Mouse (Mus musculus) WW6 (cell line): Measurements from ENCODE around the gene Pde4d.

Experiments
- DNase-seq: peaks from one replicate; pipeline ENCODE4 v3.0.0-alpha.2; 2013; ENCODE audit warnings: low read depth, low spot score

The Pde4d gene

DNA sequence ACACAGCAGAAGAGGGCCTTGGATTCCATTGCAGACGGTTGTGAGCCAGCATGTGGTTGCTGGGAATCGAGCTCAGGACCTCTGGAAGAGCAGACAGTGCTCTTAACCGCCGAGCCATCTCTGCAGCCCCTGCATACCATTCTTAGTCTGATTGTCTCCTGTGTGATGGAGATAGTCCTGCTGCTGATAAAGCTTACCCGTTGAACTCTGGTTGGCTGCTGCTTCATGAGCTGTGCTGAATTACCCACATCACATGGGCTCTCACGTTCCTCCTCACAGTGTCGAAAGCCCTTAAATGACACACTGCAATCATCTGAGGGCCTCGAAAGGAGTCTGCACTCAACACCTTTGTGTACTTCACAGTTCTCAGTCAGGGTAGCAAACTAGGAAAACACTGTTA, 1468.9 kb downstream of the Pde4d start:
- no peak for DNase-seq

GRCm38 (mm10) chr13:109920256-109920655, 1470.5 kb downstream of the Pde4d start:
- no peak for DNase-seq

DNA sequence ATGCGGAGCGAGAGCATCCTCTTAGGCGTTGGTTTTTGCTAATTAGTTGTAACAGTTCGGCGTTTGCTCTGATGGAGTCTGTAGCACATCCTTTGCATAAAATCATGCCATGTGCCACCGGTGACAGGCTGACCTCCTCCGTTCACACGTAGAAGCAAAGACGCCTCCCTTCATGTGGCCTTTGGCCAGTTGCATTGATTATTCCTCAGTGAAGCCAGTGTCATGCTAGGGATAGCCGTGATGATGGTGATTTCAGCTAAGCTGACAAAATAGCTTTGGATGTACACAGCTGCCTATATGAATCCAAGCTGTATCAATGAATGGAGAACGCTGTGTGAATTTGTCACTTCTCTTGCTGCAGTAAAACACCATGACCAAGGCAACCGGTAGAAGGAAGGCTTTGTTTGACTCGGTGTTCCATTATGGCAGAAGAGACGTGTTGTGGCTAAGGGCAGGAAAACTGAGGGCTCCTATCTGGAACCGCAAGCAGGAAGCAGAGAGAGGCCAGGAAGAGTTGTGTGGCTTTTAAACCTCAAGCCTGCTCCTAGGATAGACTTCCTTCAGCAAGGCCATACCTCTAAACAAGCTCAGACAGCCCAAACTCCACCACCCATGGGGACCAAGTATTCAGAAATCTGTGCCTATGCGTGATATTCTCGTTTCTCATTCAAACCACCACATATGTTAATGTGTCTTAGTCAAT, 1471.7 kb downstream of the Pde4d start:
- DNase-seq = no peak

DNA sequence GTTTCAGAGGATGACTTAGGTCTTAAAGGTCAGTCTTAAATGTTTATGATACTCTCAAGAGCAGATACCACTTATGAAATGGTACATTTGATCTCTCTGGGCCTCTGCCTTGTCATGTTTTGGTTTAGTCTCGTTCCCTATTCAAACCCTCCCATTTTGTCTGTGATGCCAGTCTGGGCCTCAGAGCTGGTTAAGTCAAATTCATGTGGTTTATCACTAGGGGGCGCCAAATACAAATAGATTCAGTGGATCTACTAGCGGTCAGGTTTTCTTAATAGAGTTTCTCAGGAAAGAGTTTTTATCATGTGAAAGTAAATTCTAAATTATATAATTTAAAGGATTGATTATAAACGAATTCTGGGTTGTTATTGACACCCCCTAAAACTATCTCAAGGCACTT, 1472.5 kb downstream of the Pde4d start:
- peak; percentile 36 for DNase-seq

- DNase-seq = no peak
These were observed 1473.0 kb downstream of the Pde4d start for GRCm38 (mm10) chr13:109922782-109923181.

DNA sequence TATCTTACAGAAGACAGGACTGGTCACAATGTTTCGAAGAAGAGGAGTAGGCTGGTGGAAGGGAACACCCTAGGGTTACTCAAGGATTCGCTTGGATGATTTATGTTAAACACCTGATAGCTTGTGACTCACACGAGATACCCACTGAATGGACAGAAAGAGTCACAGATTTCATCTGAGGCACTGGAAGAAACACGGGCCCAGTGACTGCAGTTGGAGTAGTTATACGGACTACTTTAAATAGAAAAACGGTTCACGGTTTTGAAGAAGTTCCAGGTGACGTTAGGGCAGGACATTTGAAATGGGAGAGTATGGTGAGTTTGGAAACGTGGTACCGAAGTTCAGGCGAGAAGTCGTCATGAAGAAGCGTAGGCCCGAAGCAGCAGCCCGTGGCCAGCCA, 1475.0 kb downstream of the Pde4d start:
- no peak for DNase-seq

- peak; percentile 26 for DNase-seq
These were observed 1476.7 kb downstream of the Pde4d start for GRCm38 (mm10) chr13:109926277-109926920.

DNA sequence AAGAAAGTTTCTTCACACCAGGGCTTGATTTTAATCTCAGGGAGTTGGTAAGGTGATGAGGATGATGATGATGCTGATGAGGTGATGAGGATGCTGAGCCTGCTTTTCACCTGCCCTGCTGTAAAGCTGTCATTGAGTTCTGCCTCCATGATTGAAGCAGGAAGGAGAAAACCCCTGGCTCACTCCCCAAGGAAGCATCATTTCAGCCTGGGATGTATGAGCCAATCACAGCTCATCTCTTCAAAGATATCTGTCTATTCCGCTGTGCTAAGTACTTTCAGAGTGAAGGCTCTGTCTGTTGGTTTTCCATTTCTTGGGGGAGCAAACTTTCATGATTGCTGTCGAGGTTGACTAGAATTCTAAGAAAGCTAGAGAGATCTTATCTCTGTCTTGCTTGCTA, 1478.0 kb downstream of the Pde4d start:
- no peak for DNase-seq

DNA sequence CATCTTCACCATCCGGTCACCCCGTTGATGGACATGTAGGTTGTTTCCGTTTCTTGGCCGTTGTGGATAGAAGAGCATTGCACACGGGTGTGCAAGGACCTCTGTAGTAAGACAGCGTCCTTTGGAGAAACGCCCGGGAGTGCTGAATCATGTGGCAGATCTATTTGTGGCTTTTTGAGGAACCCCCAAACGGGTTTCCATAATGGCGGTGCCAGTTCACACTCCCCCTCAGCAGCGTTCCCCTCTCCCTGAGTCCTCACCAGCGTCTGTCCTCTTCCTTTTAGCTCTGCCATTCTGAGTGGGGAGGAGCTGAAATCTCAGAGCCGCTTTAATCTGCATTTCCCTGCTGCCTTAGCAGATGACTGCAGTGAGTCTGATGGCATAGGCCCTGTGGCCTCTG, 1482.9 kb downstream of the Pde4d start:
- DNase-seq = no peak

GRCm38 (mm10) chr13:109933554-109933953, 1483.8 kb downstream of the Pde4d start:
- DNase-seq = no peak

DNA sequence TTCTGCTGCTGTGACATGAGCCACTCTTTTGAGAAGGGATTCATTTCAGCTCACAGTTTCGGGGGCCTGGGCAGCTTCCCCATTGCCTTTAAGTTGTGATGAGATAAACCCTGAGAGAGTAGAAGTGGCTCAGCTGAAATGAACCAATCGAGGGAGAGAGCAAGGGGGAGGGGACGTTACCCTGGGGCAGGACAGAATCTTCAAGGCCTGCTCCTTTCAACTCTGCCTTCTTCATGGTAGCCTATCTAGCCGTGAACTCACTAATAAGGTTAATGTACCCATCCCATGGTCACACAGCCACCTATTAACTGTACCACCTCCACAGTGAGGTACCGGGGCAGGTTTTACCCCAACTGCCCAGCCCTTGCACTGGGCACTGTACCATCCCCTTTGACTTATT, 1487.1 kb downstream of the Pde4d start:
- DNase-seq = no peak

DNA sequence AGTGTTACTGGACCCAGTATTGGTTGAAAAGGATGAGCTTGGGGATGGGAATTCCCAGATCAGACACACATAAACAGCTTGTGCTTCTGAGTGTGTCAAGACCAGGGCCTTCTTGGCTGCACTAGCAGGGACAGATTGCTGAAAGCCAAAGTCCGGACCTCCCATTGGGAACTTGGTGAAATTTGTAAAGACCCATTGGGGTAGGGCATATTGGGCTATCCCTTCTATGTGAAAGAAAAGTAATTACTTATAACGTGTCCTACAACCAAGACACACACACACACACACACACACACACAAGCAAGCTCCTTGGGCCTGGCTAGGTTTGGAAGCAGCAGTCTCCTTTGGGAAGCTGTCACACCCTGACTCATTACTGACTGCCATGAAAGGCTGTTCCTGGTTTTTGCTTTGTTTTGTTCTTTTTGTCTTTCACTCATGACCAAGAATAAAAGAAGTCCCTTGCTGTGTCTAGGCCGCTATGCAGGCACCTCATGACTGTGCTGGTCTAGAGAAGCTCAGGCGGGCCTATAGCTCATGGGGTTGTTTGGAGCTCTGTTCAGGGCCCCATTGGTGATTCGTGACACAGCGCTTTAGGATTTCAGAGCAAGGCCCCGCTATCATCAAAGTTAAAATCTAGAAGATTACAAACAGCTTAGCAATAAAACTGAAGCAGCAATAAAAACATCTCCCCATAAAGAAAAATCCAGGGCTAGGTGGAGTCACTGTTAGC, 1495.2 kb downstream of the Pde4d start:
- DNase-seq = no peak

- no peak for DNase-seq
These were observed 1501.7 kb downstream of the Pde4d start for GRCm38 (mm10) chr13:109951466-109951865.

- DNase-seq = no peak
These were observed 1504.4 kb downstream of the Pde4d start for GRCm38 (mm10) chr13:109954189-109954588.

DNA sequence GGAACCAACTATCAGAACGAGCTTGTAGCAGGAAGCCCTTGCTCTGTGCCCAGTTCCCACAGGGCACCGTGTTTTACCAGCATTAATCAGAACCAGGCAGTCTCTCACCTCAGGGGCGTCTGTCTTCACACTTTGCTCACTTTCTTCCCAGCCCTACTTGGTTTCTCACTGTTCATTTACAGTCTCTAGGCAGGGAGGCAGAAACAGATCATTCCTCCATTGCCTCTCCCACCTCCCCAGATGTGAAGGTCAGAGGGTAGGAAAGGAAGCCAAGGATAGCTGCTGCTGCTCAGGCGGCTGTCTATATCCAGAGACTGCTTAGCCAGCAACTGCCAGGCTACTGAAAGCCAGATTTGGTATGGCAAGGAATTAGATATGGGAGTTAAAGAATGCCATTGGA, 1508.2 kb downstream of the Pde4d start:
- DNase-seq = no peak

DNA sequence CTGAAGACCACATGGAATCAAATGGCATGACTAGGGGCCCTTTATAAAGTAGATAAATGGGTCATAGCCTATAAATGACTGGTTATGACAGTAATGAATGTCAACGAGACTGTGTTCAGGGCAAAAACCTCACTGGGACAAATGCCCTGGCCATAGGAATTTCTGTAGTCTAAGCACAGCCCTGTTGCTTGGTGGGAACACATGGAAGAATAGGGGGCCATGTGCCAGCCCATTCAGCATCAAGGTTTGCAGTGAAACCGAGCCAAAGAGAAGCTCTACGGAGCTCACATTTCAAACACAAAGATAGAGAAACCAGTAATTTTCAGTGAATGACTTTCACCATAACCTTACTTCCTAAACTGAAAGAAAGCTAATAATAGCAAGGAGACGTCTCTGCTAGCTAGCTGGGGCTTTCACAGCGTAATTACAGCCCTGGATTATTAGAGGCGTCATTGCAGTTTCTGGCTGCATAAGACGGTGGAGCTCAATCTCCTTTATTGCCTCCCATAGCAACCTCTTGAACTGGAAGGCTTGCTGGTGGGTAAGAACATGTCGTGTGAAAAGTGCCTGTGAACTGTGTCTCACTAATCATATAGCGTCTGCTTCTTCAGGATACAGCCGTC, 1533.2 kb downstream of the Pde4d start:
- DNase-seq = no peak

DNA sequence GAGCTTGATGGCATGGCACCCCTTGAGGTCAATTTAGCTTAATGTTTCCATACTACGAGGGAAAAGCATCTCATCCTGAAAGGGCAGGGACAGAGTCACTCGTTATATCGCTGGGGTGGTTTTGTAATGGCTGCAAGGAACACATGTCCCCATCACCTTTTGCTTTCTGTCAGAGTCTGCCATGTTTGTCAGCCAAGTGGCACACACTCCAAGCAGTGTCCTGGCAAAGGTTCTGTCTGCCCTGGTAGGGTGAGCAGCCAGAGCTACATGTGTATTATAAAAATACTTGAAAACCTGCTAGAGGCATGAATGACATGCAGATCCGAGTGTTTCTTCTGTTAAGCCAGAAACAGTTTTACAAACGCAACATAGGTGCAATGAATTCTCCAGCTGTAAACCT, 1535.7 kb downstream of the Pde4d start:
- DNase-seq = no peak

- no peak for DNase-seq
These were observed 1536.1 kb downstream of the Pde4d start for GRCm38 (mm10) chr13:109985892-109986291.

- no peak for DNase-seq
These were observed 1543.2 kb downstream of the Pde4d start for GRCm38 (mm10) chr13:109992775-109993505.

GRCm38 (mm10) chr13:109994240-109994764, 1544.6 kb downstream of the Pde4d start:
- no peak for DNase-seq

DNA sequence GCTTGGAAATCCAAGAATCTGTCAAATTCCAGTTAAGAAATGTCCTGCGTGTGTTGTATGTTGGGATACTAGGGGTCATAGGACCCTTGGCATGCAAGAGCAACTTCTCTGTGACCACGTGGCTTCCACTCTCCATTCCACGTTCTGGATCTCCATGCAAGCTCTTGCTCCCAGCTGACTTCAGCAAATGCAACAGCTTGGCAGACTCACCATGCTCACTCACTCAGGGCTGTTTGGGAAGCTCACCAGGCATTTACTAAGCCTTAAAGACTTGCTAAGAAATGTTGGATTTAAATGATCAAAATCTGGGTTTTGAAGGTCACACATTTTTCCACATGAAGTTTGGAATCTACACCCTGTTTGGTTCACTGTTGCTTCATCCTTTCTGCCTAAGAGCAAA, 1552.3 kb downstream of the Pde4d start:
- DNase-seq = no peak
